Mouse (Mus musculus): Measurements from ENCODE around the gene Zfp335. TPM values are rescaled to one million over a fixed set of nuclear protein-coding genes. Genes with fewer than 3 reads are reported as not detected.
A peak's percentile ranks its signal among the peaks of the same experiment; 100 is the strongest.

Gene Zfp335
- 1 to 10 TPM; 7.6 to 8.5 (median 8.2) TPM for total RNA-seq (2022)

DNA sequence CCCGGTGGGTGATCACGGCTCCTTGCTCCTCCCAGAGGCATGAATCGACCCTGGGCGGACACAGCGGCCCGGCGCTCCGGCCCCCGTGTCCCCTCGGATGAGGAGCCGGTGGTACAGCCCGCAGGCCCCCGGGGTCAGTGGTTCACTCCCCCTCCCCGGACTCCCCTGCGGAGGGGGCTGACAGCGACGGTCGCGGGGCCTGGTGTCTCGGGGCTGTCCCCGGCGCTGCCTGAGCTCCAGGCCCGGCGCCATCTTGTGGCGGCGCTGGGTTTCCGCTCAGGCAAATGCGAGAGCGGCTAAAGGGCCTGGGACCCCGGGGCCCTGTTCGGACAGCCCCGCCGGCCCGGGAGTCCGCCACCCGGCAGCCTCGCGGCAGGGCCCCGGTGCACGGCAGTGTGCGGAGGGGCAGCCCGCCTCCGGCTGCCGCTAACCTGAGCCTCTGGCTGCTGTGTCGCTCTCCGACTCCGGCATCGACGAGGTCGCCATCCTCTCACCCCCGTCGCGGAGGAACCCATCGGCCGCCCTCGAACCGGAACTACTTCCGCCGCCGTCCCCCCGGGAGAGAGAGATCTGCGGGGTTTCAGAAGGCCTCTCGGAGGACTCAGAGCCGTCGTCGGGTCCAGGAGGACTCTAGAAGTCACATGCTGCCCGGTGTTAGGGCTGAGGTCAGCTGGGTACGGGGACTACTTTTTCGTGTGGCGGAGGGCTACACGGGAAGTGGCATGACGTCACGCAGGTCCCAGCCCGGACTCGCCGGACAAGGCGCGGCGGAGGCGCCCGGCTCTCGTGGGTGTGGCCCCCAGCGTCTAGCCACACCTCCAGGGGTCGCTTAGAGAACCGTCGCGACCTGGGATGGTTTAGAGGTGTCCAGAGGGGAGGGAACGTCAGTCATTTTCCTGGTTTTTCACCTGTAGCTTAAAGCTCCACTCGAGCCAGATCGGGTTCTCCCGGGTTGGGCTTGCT lies at the start of gene Zfp335:
Gene Zfp335 (minus strand): TSS at position 672 of the 963 bp plus-strand sequence.
- peak; percentile 92 for DNase-seq (ENCODE audit: low spot score)

DNA sequence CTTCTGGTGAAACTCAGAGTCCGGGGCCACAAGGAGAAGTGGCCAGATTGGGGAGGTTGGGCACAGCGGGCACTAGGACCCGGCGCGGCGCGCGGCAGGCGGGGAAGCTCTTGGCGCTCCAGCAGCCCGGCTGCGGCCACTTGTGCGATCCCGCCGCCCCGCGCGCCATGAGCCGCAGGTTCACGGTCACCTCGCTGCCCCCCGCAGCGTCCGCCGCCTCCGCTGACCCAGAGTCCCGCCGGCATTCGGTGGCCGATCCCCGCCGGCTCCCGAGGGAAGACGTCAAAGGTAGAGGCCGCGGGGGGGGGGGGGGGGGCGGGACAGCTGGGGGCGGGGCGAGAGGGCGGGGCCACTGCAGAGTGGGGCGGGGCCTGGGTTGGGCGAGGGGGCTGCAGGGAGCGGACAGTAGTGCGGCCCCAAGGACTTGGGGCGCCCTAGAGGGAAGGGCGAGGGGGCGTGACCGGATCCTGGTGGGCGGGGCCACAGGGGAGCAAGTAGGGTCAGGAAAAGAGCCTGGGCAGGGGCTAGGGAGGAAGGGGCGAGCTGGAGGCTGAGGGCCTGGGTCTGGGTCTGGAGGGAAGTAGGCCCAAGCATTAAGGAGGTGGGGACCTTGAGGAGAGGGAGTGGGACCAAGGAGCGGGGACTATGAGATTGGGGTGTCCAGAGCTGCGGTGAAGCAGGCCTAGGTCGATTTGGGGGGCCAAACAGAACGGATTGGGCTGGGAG lies 49.3 kb upstream of the Zfp335 start, which contains the start of gene Slc12a5:
Gene Slc12a5 (plus strand): TSS at position 87 of the 726 bp plus-strand sequence.
- no peak for DNase-seq (ENCODE audit: low spot score)

DNA sequence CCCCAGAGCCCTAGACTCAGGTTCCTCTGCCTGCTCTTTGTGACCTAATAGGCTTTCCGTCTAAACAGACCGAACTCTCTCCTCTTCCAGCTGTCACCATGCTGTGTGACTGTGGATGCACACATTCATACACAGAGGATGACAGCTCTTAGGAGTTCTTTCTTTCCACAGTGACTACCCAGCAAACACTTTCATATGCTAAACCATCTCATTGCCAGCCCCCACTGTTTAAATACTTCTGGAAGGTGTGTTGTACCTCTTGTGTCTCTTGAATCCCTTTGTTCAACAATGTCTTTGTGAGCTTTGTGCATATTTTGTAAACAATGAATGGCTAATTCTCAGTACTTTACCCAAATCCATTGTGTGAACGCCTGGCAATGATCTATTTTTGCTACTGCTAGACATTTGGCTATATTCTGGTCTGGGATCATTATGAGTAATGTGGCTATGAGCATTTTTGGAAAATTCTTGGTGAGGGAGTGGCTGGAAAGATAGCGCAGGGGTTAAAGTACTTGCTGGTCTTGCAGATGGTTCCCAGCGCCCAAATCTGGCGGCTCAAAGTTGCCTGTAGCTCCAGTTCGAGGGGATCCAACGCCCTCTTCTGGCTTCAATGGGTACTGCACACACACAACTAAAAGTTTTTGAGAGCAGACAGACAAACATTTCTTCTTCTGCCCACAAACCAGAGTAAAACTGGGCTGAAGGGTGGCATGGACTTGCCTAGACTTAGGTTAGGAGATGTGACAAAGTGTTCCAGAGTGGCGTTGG lies 46.2 kb upstream of the Zfp335 start:
- no peak for DNase-seq (ENCODE audit: low spot score)

DNA sequence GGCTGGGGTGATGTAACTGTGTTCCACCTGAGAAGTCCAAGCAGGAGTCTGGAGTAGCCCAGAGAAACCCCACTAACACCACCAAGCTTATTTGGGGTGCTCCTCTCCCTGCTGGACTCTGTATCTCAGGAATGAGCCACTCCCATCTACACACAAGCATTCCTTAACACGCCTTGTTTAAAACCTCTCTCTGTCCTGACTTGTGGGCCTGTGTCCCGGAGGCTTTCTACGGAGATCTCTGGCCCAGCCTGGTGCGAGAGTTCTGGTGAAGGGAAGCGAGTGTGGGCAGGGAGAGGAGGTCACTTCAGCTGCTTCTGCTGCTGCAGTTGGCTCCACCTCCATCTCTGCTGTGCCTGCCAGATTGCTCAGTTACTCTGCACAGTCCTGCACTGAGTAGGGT lies 44.6 kb upstream of the Zfp335 start:
- no peak for DNase-seq (ENCODE audit: low spot score)

DNA sequence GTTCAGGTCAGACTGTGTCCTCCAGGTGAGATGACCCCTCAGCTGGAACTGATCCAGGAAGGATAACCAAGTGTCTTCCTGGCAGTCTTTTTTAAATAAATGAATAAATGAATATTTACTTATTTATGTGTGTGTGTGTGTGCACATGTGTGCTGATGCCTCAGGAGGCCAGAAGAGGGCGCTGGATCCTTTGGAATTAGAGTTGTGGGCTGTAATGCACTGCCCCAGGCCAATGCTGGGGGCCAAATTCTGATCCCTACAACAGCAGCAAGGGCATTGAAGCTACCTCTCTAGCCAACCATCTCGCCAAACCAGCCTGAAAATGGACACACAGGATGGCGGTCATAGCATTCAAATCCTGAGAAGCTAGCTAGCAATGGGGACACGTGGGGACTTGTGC lies 44.2 kb upstream of the Zfp335 start:
- no peak for DNase-seq (ENCODE audit: low spot score)

DNA sequence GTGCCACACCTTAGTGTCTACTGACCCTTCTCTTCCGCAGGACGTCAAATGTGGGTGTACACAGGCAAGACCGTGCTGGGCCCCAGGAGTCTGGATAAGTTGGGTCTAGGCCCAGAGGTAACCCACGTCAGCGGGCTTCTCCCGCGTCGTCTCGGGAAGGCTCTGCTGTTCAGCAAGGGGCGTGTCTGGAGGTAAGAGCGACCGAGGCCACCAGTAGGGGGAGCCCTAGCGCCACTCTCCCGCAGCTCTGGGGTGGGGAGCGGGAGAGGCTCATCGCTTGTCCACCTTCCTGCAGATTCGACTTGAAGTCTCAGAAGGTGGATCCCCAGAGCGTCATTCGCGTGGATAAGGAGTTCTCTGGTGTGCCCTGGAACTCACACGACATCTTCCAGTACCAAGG lies 41.7 kb upstream of the Zfp335 start:
- DNase-seq (ENCODE audit: low spot score) = peak; percentile 45

DNA sequence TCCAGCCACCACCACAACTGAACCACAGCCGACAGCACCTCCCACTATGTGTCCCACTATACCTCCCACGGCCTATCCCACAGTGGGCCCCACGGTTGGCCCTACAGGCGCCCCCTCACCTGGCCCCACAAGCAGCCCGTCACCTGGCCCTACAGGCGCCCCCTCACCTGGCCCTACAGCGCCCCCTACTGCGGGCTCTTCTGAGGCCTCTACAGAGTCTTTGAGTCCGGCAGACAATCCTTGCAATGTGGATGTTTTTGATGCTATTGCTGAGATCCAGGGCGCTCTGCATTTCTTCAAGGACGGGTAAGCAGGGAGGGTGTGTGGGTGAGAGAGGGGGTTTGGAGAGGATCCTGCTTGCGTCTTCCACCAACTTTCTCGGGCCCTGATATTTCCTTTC lies 40.9 kb upstream of the Zfp335 start:
- DNase-seq (ENCODE audit: low spot score) = no peak

DNA sequence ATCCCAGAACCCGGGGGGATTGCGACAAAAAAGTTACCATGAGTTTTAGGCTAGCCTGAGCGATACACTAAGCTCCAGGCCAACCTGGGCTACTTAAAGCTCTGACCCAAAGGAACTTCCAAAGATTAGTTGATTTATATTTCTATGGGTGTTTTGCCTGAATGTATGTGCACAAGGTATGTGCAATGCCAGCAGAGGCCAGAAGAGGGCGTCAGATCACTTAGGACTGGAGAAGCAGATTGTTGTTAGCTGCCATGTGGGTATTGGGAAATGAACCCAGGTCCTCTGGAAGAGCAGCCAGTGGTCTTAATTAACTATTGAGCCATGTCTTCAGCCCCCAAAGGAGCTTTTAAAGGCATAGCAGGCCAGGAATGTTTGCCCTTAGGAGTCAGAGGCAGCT lies 40.2 kb upstream of the Zfp335 start:
- no peak for DNase-seq (ENCODE audit: low spot score)

DNA sequence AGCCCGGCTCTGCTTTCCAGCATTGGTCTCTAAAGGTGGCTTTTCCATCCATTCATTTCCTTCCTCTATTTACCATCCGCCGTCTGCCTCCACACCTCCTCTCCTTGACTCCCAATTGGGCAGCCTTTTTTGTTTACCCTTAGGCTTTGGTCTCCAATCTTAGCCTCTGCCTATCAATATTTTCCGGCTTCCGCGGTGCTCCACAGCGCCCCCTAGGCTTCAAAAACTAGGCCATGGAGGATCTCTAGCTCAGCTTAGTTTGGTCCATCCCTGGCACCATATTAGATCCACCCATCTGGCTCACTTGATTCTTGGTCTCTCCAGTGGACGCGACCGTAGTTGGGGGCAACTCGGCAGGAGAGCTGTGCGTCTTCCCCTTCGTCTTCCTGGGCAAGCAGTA lies 38.9 kb upstream of the Zfp335 start:
- DNase-seq (ENCODE audit: low spot score) = no peak

DNA sequence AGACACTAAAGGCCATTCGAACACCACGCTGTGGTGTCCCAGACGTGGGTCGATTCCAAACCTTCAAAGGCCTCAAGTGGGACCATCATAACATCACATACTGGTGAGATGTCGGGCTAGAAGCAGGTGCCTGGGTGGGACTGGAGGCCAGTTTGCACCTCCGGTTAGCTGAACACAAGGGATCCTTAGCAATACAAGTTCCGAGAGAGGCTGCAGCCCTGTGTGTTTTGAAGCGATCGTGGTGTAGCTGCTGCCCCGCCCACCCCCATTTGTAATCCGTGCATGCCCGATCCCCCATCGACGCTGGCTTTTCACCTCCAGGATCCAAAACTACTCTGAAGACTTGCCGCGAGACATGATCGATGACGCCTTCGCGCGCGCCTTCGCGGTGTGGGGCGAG lies 37.4 kb upstream of the Zfp335 start:
- no peak for DNase-seq (ENCODE audit: low spot score)

DNA sequence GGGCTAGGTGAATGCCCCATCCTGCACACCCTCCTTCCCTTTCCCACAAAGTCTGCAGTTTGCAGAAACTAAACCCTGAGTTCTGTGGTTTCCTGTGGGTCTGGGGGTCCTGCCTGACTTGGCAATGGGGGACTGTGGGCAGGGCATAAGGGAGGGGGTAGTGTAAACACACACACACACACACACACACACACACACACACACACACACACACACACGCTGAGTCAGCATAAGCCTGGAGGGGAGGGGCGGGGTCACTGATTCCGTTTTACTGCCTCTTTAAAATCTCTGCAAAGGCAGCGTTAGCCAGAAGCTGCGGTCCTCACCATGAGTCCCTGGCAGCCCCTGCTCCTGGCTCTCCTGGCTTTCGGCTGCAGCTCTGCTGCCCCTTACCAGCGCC lies 36.4 kb upstream of the Zfp335 start:
- DNase-seq (ENCODE audit: low spot score) = no peak

DNA sequence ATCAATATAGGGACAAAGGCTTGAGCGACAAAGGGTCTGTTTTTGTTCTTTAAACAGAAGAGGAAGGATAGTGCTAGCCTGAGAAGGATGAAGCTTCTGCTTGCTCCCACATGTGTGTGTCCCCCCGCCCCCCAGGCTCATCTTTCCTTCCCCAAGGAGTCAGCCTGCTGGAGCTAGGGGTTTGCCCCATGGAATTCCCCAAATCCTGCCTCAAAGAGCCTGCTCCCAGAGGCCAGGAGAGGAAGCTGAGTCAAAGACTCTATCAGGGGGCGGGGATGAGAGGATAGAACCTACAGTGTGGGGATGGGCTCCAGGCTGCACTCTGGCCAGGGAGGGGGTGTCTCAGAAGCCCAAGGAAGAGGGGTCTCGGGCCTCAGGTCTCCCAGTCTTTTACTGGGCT lies 35.9 kb upstream of the Zfp335 start:
- DNase-seq (ENCODE audit: low spot score) = no peak

DNA sequence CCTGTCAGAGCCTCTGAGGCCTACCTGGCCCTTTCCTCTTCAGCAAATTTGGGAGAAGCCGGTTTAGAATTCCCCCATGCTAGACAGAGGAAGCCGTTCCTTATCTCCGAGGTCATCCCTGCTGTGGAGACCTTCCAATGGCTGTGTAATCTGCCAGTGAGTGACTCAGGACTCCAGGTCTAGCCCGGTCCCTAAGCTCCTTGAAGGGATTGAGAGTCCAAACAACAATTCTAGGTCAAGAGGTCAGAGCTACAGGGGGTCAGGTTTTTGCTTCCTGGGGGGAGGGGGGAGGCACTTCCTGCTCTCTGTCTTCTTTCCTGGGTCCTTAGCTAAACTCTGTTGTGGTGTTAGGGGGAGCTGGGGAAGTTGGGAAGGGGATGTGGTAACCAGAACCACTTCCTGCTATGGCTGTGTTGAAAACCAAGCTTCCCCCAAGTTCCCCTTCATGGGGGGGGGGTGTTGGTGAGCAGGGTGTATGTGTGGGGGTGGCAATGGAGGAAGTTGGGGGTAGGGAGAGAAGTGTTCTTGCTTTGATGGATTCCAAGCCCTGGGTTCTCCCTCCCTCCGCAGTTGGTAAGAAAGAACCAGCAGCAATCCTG lies 31.2 kb upstream of the Zfp335 start:
- peak; percentile 29 for DNase-seq (ENCODE audit: low spot score)

DNA sequence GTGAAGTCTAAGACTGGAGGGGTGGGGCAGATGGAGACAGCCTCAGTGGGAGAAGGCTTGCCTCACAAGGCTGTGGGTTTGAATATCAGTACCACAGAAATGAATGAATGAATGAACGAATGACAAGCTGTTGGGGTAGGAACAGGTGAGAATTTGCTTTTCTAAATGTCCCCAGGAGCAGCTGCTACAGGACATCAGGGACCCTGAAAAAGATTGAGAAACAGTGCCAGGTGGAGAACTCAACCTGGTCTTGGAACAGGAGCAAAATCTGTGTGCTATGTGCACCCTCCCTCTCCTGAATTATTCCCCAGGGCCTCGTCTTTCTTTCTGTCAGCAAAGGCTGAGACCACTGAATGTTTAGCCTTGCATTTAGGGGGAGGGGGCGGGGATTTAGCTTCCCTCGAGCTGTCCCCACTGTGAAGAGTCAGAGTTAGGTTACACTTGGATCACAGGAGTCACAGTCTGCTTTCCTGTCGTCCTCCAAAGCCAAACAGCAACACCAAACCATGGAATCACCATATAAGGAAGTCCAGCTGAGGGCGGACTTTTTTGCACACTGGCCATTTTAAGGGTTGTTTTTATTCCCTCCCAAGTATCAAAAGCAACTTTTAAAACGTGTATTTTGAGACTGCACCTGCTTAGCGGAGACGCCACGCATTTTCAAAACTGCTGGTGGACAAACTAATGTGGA lies 28.7 kb upstream of the Zfp335 start, which contains the start of gene Mmp9:
Gene Mmp9 (plus strand): TSS at position 641 of the 691 bp plus-strand sequence.
- no peak for DNase-seq (ENCODE audit: low spot score)

DNA sequence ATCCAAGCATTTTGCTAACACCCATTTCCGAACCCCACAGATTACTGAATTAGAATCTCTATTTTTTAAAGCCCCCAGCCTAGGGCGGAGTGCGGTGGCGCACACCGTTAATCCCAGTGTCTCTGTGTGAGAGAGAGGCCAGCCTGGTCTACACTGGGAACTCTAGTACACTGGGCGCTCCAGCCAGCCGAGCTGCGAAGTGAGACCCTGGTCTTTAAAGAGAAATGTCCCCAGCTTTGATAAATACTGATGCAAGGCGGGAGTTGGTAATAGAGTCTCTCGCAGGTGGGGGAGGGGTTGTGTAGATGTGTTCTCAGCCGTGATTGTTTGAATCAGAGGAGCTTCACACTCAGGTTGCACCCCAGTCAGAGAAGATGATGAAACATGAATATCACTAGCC lies 27.5 kb upstream of the Zfp335 start:
- no peak for DNase-seq (ENCODE audit: low spot score)

DNA sequence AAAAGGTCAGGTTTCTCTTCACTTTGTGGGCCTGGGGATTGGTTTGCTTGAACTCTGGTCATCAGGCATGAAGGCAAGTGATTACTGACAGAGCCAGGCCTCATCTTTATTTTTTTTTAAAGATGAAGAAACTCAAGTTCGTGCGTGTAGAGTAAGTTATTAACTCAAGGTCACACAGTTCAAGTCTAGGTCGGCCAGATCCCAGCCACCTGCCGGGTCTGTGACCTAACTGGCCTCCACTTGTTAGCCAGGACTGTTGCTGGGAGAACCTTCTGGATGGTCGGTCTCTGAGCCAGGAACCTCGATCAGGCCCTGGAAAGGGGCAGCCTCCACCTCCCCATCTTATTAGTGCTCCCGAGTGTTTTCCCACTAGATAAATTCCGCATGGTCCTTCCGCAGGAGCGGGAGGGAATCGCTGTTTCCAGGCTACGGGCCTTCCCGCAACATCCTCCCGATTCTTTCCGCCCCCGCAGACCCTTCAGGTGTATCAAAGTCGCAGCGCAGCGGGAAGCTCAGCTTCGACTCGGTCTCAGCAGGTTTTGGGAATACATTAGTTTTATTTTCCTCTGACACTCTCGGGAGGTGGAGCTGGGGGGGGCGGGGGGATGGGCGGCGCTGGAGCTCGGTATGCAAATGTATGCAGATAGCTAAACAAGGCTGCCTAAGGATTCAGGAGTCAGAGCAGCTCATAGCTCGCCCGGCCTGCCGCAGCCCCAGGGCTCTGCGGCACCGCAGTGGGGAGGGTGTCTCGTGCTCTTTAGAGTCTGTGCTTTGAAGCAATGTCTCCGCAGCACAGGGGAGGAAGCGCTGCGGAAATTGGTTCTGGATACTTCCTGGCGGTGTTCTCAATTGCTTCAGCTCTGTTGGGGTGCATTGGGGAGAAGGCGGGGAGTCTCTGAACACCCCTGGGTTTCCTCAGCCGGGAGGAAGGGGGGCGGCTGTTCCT lies 26.9 kb upstream of the Zfp335 start:
- DNase-seq (ENCODE audit: low spot score) = no peak

DNA sequence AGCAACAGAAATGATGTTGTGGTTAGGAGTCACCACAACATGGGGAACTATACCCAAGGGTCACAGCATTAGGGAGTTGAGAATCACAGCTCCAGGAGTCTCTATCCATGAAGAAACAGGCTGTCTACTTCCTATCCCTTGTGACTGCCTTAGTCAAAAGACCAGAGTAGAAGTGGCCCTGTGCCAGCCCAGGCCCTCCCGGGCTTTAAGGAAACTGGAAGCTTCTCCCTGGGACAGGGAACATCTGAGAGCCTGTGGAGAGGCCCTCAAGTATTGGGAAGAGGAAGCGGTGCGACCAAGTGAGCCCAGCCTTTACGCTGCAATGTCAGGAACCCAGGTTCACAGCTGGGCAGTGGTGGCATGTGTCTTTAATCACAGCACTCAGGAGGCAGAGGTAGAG lies 24.4 kb upstream of the Zfp335 start:
- DNase-seq (ENCODE audit: low spot score) = no peak

DNA sequence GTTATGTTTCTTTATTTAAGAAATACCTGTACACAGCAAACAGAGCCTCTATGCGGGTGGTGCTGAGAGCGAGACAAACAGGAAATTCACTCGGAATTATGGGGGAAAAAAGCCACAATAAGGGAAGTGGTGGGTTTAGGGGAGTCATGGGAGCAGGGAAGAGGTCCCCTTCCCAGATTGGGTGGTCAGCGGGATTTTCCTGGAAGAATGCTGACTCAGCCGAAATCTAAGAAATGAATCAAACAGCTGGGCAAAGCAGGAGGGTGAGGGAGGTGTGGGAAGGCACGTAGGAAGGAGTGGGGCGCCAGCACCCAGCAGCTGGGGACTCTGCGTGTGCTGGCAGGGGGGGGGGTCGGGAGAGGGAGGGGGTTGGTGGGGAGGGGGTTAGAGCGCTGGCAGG lies 22.0 kb upstream of the Zfp335 start:
- no peak for DNase-seq (ENCODE audit: low spot score)

DNA sequence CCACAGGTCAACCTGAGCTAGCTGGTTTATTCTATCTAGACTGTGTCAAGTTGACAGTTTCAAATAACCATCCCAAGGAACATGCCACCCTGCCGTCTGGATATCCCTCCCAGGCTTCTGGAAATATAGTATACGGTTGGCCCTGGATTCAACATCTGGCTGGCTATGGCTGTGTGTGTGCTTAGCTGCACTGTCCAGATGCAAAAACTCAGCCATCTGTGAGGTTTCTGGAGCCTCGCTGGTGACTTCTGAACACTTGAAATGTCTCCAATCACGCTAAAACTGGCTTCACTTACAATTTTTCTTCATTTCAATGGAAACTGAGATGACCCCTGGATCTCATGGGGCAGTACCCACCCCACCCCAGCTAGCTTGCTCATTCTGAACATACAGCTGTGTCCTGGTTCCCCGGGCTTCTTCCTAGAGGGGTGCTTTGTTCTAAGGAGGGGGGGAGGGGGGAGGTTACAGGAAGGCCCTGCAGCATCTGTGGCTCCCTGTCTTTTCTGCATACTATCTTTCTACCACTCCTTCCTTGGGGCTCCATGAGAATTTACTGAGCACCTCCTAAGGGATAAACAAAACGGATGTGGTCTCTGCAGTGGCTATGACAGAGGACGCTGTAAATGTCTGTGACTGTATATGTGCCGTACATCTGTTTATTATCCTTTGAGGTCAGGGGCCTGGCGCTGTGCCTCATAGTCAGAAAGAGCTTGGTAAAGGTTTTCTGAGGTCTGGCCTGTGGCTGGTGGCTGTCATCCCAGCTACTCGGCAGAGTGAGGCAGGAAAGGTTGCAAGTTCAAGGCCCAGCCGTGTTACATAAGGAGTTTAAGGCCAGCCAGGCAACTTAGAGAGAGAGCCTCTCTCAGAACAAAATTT lies 19.4 kb upstream of the Zfp335 start:
- DNase-seq (ENCODE audit: low spot score) = no peak

All from heart, adult 8-10 months (tissue).